Mouse (Mus musculus): ENCODE measurements at regions not wholly inside any gene's neighbourhood (a gene's known extent, or its start where the extent isn't known, plus 50 kb on each side); places are given as distances from the start of the nearest gene placed in this dataset.

DNA sequence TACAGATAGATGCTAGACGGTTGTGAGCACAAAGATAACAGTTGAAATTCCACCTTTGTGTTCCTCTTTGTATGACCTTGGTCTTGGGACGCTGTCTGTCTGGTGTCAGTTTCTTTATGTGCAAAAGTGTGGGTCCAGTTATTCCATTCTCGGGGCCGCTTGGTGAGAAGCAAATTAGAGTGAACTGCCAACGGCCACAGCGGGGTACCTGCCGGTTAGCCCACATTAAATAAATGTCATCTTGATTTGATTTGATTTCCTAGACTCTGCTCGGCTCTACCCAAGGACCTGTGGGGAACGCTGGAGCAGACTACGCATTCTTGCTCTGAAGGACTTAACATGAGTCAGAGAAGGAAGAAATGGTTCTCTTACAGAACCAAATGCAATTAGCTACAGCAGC, 155.0 kb upstream of the Igsf21 start:
- no peaks in the 10 kb centered on the region for H3K4me1 ChIP-seq (ENCODE audit: insufficient read depth)
- no peaks in the 10 kb centered on the region for H3K9me3 ChIP-seq (ENCODE audit: low read depth, low read length)
- 88% methylated on average over 10 of the region's 10 CpGs for WGBS

DNA sequence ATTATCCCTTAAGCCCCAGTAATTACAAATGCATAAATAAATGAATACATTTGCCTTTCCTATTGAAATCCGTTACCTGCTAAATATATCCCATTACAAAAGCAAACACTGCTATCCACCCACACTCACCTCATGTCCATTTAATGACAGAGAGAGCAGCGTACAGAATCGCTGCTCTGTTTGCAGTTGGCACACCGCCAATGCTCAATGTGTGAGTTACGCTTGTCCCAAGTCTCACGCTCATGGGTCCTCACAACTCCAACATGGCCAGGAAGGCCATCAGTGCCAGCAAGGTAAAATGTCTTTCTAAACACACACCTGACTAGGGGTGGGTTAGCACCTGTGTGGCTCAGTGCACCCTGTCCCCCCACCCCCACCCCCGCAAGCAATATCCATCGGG, 150.0 kb upstream of the Igsf21 start:
- WGBS: 40% methylated on average over 8 of the region's 8 CpGs
- no peak for TF ChIP-seq CTCF (IDR thresholded peaks at IDR 0.05; ENCODE audit: low read depth)
- ATAC-seq (ENCODE audit: insufficient read depth) (no peak), DNase-seq (peak; percentile 58)
- Histone ChIP-seq H3K4me1 (ENCODE audit: insufficient read depth) (no peaks in the 10 kb centered on the region), H3K27me3 (ENCODE audit: insufficient read depth, low read length) (no peaks in the 10 kb centered on the region), H3K9ac (no peak overlapping the region), H3K4me3 (ENCODE audit: low read depth, low read length) (no peak overlapping the region), H3K9me3 (ENCODE audit: low read depth, low read length) (no peaks in the 10 kb centered on the region), H3K27ac (ENCODE audit: low read depth) (no peak overlapping the region), H3K4me2 (no peak overlapping the region), H3K36me3 (ENCODE audit: insufficient read depth) (no peaks in the 10 kb centered on the region)

More for the DNA sequence above, 155.0 kb upstream of the Igsf21 start:
- DNase-seq: no peak
- ATAC-seq (ENCODE audit: insufficient read depth): no peak
- Histone ChIP-seq H3K9ac (no peak overlapping the region), H3K4me3 (ENCODE audit: low read depth, low read length) (no peak overlapping the region), H3K27me3 (ENCODE audit: insufficient read depth, low read length) (no peaks in the 10 kb centered on the region), H3K27ac (ENCODE audit: low read depth) (no peak overlapping the region), H3K4me2 (no peak overlapping the region), H3K36me3 (ENCODE audit: insufficient read depth) (no peaks in the 10 kb centered on the region)
- TF ChIP-seq CTCF (IDR thresholded peaks at IDR 0.05; ENCODE audit: low read depth): no peak

GRCm38 (mm10) chr4:140392290-140392689, 145.7 kb upstream of the Igsf21 start:
- no peak overlapping the region for H3K4me2 ChIP-seq
- DNase-seq (no peak), ATAC-seq (ENCODE audit: insufficient read depth) (no peak)
- H3K4me3 ChIP-seq (ENCODE audit: low read depth, low read length): no peak overlapping the region
- 13% methylated on average over 7 of the region's 7 CpGs for WGBS
- H3K27me3 ChIP-seq (ENCODE audit: insufficient read depth, low read length): no peaks in the 10 kb centered on the region
- no peak overlapping the region for H3K27ac ChIP-seq (ENCODE audit: low read depth)
- no peaks in the 10 kb centered on the region for H3K4me1 ChIP-seq (ENCODE audit: insufficient read depth)
- H3K9me3 ChIP-seq (ENCODE audit: low read depth, low read length): no peaks in the 10 kb centered on the region
- H3K36me3 ChIP-seq (ENCODE audit: insufficient read depth): no peaks in the 10 kb centered on the region
- TF ChIP-seq CTCF (IDR thresholded peaks at IDR 0.05; ENCODE audit: low read depth): no peak
- no peak overlapping the region for H3K9ac ChIP-seq

DNA sequence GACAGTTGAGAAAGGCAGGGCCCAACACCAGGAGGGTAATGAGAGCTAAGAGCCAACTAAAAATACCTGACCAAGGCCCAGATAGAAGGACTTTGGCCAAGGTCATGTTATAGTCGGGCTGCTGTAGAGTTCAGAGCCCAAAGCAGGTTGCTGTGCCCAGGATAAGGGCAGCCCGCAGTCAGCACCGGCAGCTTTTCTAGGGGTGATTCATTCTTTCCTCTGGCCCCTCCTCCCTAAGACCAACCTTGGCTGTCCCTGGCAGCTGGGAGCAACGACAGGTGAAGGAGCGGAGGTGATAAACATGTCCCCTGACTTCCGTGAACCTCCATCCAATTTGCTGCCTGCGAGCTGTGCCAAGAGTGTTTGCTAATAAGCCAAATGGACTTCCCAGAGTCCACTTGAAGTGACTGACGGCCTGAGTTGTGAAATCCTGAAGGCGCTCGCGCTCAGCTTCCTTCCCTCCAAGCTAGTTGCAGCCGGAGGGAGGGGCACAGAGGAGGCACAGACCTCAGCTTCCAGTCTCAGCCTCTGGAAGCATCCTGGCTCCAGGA, 144.2 kb upstream of the Igsf21 start:
- peak; percentile 43 for DNase-seq
- no peak for TF ChIP-seq CTCF (IDR thresholded peaks at IDR 0.05; ENCODE audit: low read depth)

GRCm38 (mm10) chr4:140385686-140386085, 139.1 kb upstream of the Igsf21 start:
- H3K36me3 ChIP-seq (ENCODE audit: insufficient read depth): no peaks in the 10 kb centered on the region
- DNase-seq (no peak), ATAC-seq (ENCODE audit: insufficient read depth) (no peak)
- no peak overlapping the region for H3K4me3 ChIP-seq (ENCODE audit: low read depth, low read length)
- H3K9me3 ChIP-seq (ENCODE audit: low read depth, low read length): no peaks in the 10 kb centered on the region
- H3K4me1 ChIP-seq (ENCODE audit: insufficient read depth): no peaks in the 10 kb centered on the region
- no peak overlapping the region for H3K4me2 ChIP-seq
- no peak overlapping the region for H3K27ac ChIP-seq (ENCODE audit: low read depth)
- H3K27me3 ChIP-seq (ENCODE audit: insufficient read depth, low read length): no peaks in the 10 kb centered on the region
- WGBS: 45% methylated on average over 6 of the region's 6 CpGs
- no peak overlapping the region for H3K9ac ChIP-seq
- no peak for TF ChIP-seq CTCF (IDR thresholded peaks at IDR 0.05; ENCODE audit: low read depth)

More for the DNA sequence above, 144.2 kb upstream of the Igsf21 start:
- Histone ChIP-seq H3K4me1 (ENCODE audit: insufficient read depth) (no peaks in the 10 kb centered on the region), H3K36me3 (ENCODE audit: insufficient read depth) (no peaks in the 10 kb centered on the region), H3K4me2 (no peak overlapping the region), H3K27me3 (ENCODE audit: insufficient read depth, low read length) (no peaks in the 10 kb centered on the region), H3K9ac (no peak overlapping the region), H3K9me3 (ENCODE audit: low read depth, low read length) (no peaks in the 10 kb centered on the region), H3K4me3 (ENCODE audit: low read depth, low read length) (no peak overlapping the region), H3K27ac (ENCODE audit: low read depth) (no peak overlapping the region)
- WGBS: 33% methylated on average over 12 of the region's 12 CpGs
- ATAC-seq (ENCODE audit: insufficient read depth): no peak

GRCm38 (mm10) chr4:140385226-140385625, 138.6 kb upstream of the Igsf21 start:
- H3K4me3 ChIP-seq (ENCODE audit: low read depth, low read length): no peak overlapping the region
- DNase-seq: no peak
- no peak overlapping the region for H3K27ac ChIP-seq (ENCODE audit: low read depth)
- H3K36me3 ChIP-seq (ENCODE audit: insufficient read depth): no peaks in the 10 kb centered on the region
- no peaks in the 10 kb centered on the region for H3K9me3 ChIP-seq (ENCODE audit: low read depth, low read length)
- WGBS: 84% methylated on average over 14 of the region's 14 CpGs
- no peaks in the 10 kb centered on the region for H3K4me1 ChIP-seq (ENCODE audit: insufficient read depth)
- no peak for TF ChIP-seq CTCF (IDR thresholded peaks at IDR 0.05; ENCODE audit: low read depth)
- H3K9ac ChIP-seq: no peak overlapping the region
- ATAC-seq (ENCODE audit: insufficient read depth): no peak
- no peak overlapping the region for H3K4me2 ChIP-seq
- no peaks in the 10 kb centered on the region for H3K27me3 ChIP-seq (ENCODE audit: insufficient read depth, low read length)

DNA sequence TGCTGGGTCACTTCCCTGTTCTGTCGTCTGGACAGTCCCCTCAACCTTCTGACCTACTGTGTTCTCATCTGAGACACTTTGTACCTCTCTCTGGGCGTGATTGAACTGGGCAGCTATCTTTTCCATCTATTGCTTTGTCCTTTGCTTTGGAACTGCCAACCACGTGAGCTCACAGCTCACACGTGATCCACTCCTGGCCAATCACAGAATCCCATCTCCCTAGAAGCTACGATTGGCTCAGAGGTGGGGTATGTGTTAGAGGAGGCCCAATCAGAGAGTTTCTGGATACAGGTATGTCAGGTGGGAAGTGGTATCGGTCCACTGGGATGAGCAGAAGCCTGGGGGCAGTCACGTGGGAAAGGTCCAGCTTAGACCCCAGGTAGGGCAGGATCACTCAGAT, 137.0 kb upstream of the Igsf21 start:
- no peak overlapping the region for H3K4me2 ChIP-seq
- H3K4me1 ChIP-seq (ENCODE audit: insufficient read depth): no peaks in the 10 kb centered on the region
- DNase-seq (no peak), ATAC-seq (ENCODE audit: insufficient read depth) (no peak)
- H3K27ac ChIP-seq (ENCODE audit: low read depth): no peak overlapping the region
- no peaks in the 10 kb centered on the region for H3K36me3 ChIP-seq (ENCODE audit: insufficient read depth)
- no peak for TF ChIP-seq CTCF (IDR thresholded peaks at IDR 0.05; ENCODE audit: low read depth)
- H3K9me3 ChIP-seq (ENCODE audit: low read depth, low read length): no peaks in the 10 kb centered on the region
- WGBS: 59% methylated on average over 7 of the region's 7 CpGs
- H3K9ac ChIP-seq: no peak overlapping the region
- no peaks in the 10 kb centered on the region for H3K27me3 ChIP-seq (ENCODE audit: insufficient read depth, low read length)
- H3K4me3 ChIP-seq (ENCODE audit: low read depth, low read length): no peak overlapping the region

- no peak for DNase-seq
- H3K4me1 ChIP-seq (ENCODE audit: insufficient read depth): no peaks in the 10 kb centered on the region
These were observed 134.1 kb upstream of the Igsf21 start for GRCm38 (mm10) chr4:140380733-140381132.

More at GRCm38 (mm10) chr4:140380733-140381132, 134.1 kb upstream of the Igsf21 start:
- H3K27ac ChIP-seq (ENCODE audit: low read depth): no peak overlapping the region
- no peak for TF ChIP-seq CTCF (IDR thresholded peaks at IDR 0.05; ENCODE audit: low read depth)
- no peak overlapping the region for H3K9ac ChIP-seq
- no peak overlapping the region for H3K4me2 ChIP-seq
- H3K9me3 ChIP-seq (ENCODE audit: low read depth, low read length): no peaks in the 10 kb centered on the region
- H3K27me3 ChIP-seq (ENCODE audit: insufficient read depth, low read length): no peaks in the 10 kb centered on the region
- H3K4me3 ChIP-seq (ENCODE audit: low read depth, low read length): no peak overlapping the region
- no peaks in the 10 kb centered on the region for H3K36me3 ChIP-seq (ENCODE audit: insufficient read depth)
- 16% methylated on average over 13 of the region's 13 CpGs for WGBS
- no peak for ATAC-seq (ENCODE audit: insufficient read depth)

Measured in lung, embryonic 14.5 days (tissue).